Mouse (Mus musculus): Measurements from ENCODE around the gene Pum3. TPM values are rescaled to one million over a fixed set of nuclear protein-coding genes. Genes with fewer than 3 reads are reported as not detected.

Gene Pum3
- 16.2 and 20.3 TPM in 2 replicates for polyA plus RNA-seq (2012; rRNA removed)

- Histone ChIP-seq H3K27ac (ENCODE audit: control insufficient read depth, insufficient read depth, low read length) (peak within 1 kb of the TSS; percentile 52), H3K27me3 (ENCODE audit: control insufficient read depth, insufficient read depth, low read length) (no peaks in the 10 kb centered on the region), H3K36me3 (ENCODE audit: control insufficient read depth, insufficient read depth, low read length) (peaks cover 7% of the 10 kb centered on the region), H3K4me1 (replicated peaks; ENCODE audit: control insufficient read depth, insufficient read depth, low read length) (peaks cover 8% of the 10 kb centered on the region), H3K4me3 (ENCODE audit: control insufficient read depth, insufficient read depth, low read length) (peak within 1 kb of the TSS; percentile 83)
- under 1% methylated on average over 40 of the region's 40 CpGs for WGBS
- peak; percentile 94 for DNase-seq
- TF ChIP-seq POLR2A (IDR thresholded peaks at IDR 0.05; ENCODE audit: control insufficient read depth, extremely low read depth, insufficient read depth, low read length, poor library complexity) (peak; percentile 77), CTCF (IDR thresholded peaks at IDR 0.05; ENCODE audit: borderline replicate concordance, control insufficient read depth, extremely low read depth, insufficient read depth, low read length, poor library complexity) (0 out of 2 replicates have a peak, but pooled peaks have one; percentile 39)
Measured at GRCm38 (mm10) chr19:27429745-27430251, at the start of gene Pum3. Pum3 (minus strand) TSS chr19:27429825.

GRCm38 (mm10) chr19:27466691-27467090 is 37.1 kb upstream of the Pum3 start:
- Histone ChIP-seq H3K36me3 (ENCODE audit: control insufficient read depth, insufficient read depth, low read length) (no peaks in the 10 kb centered on the region), H3K27me3 (ENCODE audit: control insufficient read depth, insufficient read depth, low read length) (no peaks in the 10 kb centered on the region), H3K27ac (ENCODE audit: control insufficient read depth, insufficient read depth, low read length) (no peak overlapping the region), H3K4me3 (ENCODE audit: control insufficient read depth, insufficient read depth, low read length) (no peak overlapping the region), H3K4me1 (replicated peaks; ENCODE audit: control insufficient read depth, insufficient read depth, low read length) (no peaks in the 10 kb centered on the region)
- TF ChIP-seq CTCF (IDR thresholded peaks at IDR 0.05; ENCODE audit: borderline replicate concordance, control insufficient read depth, extremely low read depth, insufficient read depth, low read length, poor library complexity) (no peak), POLR2A (IDR thresholded peaks at IDR 0.05; ENCODE audit: control insufficient read depth, extremely low read depth, insufficient read depth, low read length, poor library complexity) (no peak)
- WGBS = 82% methylated on average over 4 of the region's 4 CpGs
- DNase-seq = no peak

GRCm38 (mm10) chr19:27462656-27463055 is 33.0 kb upstream of the Pum3 start:
- Histone ChIP-seq H3K36me3 (ENCODE audit: control insufficient read depth, insufficient read depth, low read length) (no peaks in the 10 kb centered on the region), H3K27me3 (ENCODE audit: control insufficient read depth, insufficient read depth, low read length) (no peaks in the 10 kb centered on the region), H3K27ac (ENCODE audit: control insufficient read depth, insufficient read depth, low read length) (no peak overlapping the region), H3K4me3 (ENCODE audit: control insufficient read depth, insufficient read depth, low read length) (no peak overlapping the region), H3K4me1 (replicated peaks; ENCODE audit: control insufficient read depth, insufficient read depth, low read length) (no peaks in the 10 kb centered on the region)
- TF ChIP-seq POLR2A (IDR thresholded peaks at IDR 0.05; ENCODE audit: control insufficient read depth, extremely low read depth, insufficient read depth, low read length, poor library complexity) = no peak
- TF ChIP-seq CTCF (IDR thresholded peaks at IDR 0.05; ENCODE audit: borderline replicate concordance, control insufficient read depth, extremely low read depth, insufficient read depth, low read length, poor library complexity) = no peak
- no peak for DNase-seq
- 48% methylated on average over 4 of the region's 4 CpGs for WGBS

- Histone ChIP-seq H3K36me3 (ENCODE audit: control insufficient read depth, insufficient read depth, low read length) (no peaks in the 10 kb centered on the region), H3K4me1 (replicated peaks; ENCODE audit: control insufficient read depth, insufficient read depth, low read length) (no peaks in the 10 kb centered on the region), H3K27me3 (ENCODE audit: control insufficient read depth, insufficient read depth, low read length) (no peaks in the 10 kb centered on the region), H3K4me3 (ENCODE audit: control insufficient read depth, insufficient read depth, low read length) (no peak overlapping the region), H3K27ac (ENCODE audit: control insufficient read depth, insufficient read depth, low read length) (no peak overlapping the region)
- TF ChIP-seq CTCF (IDR thresholded peaks at IDR 0.05; ENCODE audit: borderline replicate concordance, control insufficient read depth, extremely low read depth, insufficient read depth, low read length, poor library complexity) = peak; percentile 44; the same call in 1 of the 2 replicates
- TF ChIP-seq POLR2A (IDR thresholded peaks at IDR 0.05; ENCODE audit: control insufficient read depth, extremely low read depth, insufficient read depth, low read length, poor library complexity) = no peak
- peak; percentile 41 for DNase-seq
- WGBS = 50% methylated on average over 4 of the region's 4 CpGs
Measured at GRCm38 (mm10) chr19:27450458-27450857, 20.8 kb upstream of the Pum3 start.

- Histone ChIP-seq H3K27me3 (ENCODE audit: control insufficient read depth, insufficient read depth, low read length) (no peaks in the 10 kb centered on the region), H3K4me3 (ENCODE audit: control insufficient read depth, insufficient read depth, low read length) (no peak overlapping the region), H3K36me3 (ENCODE audit: control insufficient read depth, insufficient read depth, low read length) (no peaks in the 10 kb centered on the region), H3K27ac (ENCODE audit: control insufficient read depth, insufficient read depth, low read length) (no peak overlapping the region), H3K4me1 (replicated peaks; ENCODE audit: control insufficient read depth, insufficient read depth, low read length) (no peaks in the 10 kb centered on the region)
- DNase-seq = no peak
- 45% methylated on average over 7 of the region's 7 CpGs for WGBS
- TF ChIP-seq CTCF (IDR thresholded peaks at IDR 0.05; ENCODE audit: borderline replicate concordance, control insufficient read depth, extremely low read depth, insufficient read depth, low read length, poor library complexity) = no peak
Measured at GRCm38 (mm10) chr19:27447515-27447914, 17.9 kb upstream of the Pum3 start.

- no peak overlapping the region for H3K4me3 ChIP-seq (ENCODE audit: control insufficient read depth, insufficient read depth, low read length)
- H3K36me3 ChIP-seq (ENCODE audit: control insufficient read depth, insufficient read depth, low read length) = no peaks in the 10 kb centered on the region
- no peak for DNase-seq
- TF ChIP-seq POLR2A (IDR thresholded peaks at IDR 0.05; ENCODE audit: control insufficient read depth, extremely low read depth, insufficient read depth, low read length, poor library complexity) = no peak
- TF ChIP-seq CTCF (IDR thresholded peaks at IDR 0.05; ENCODE audit: borderline replicate concordance, control insufficient read depth, extremely low read depth, insufficient read depth, low read length, poor library complexity) = no peak
- 95% methylated on average over 5 of the region's 5 CpGs for WGBS
- no peaks in the 10 kb centered on the region for H3K27me3 ChIP-seq (ENCODE audit: control insufficient read depth, insufficient read depth, low read length)
- H3K4me1 ChIP-seq (replicated peaks; ENCODE audit: control insufficient read depth, insufficient read depth, low read length) = no peaks in the 10 kb centered on the region
- no peak overlapping the region for H3K27ac ChIP-seq (ENCODE audit: control insufficient read depth, insufficient read depth, low read length)
Measured at GRCm38 (mm10) chr19:27441106-27441505, 11.5 kb upstream of the Pum3 start.
